Mouse (Mus musculus): ENCODE results near the gene Sh2b1.
A peak's percentile ranks its signal among the peaks of the same experiment; 100 is the strongest.
"Not testable (repeated sequence)": the region's sequence is repeated elsewhere in the genome, so short reads cannot be mapped to it uniquely, and the experiment has no call there.

Gene Sh2b1

DNA sequence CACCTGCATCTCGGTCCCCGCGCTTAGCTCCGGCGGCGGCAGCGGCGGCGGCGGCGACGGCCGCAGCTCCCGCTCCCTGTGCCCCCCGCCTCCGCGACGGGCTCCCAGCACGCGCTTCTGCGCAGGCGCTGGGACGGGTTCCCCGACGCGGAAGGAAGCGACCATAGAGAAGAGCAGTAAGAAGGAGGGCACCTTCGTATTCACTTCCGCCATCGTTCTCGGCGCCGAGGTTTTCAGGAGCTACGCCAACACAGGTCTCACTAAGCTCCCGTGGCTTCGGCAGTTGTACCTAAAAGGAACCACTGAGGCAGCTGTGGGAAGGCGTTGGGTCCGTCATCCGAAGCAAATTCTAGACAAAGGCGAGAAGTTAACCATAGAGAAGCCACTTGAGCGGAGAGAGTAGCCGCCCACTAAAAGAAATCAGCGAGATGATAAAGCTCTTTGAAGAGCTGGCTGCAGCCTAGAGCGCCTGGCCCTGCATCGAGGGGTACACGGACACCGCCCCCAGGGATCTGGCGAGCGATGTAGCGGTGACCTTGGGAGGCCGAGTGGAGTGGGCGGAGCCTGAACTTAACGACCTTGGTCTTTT, at the start of gene Sh2b1:
Gene Sh2b1, minus strand, starts transcription at position 432 of the 589 bp plus-strand sequence.
- DNase-seq (ENCODE audit: low read depth, low spot score) = peak; percentile 97

DNA sequence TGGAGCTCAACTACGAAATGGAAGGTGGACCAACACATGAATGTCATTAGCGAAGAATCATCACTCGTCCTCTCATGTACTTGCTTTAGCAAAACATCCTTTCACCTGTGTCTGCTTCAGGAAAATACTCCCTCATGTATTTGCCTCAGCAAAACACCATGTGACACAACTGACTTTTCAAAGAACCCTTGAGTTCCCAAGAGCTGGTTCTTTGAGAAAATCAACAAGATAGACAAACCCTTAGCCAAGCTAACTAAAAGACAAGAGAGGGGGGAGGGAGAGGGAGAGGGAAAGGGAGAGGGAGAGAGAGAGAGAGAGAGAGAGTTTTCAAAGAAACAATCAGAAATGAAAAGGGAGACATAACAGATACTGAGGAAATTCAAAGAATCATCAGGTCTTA, 48.1 kb upstream of the Sh2b1 start:
- no peak for DNase-seq (ENCODE audit: low read depth, low spot score)

DNA sequence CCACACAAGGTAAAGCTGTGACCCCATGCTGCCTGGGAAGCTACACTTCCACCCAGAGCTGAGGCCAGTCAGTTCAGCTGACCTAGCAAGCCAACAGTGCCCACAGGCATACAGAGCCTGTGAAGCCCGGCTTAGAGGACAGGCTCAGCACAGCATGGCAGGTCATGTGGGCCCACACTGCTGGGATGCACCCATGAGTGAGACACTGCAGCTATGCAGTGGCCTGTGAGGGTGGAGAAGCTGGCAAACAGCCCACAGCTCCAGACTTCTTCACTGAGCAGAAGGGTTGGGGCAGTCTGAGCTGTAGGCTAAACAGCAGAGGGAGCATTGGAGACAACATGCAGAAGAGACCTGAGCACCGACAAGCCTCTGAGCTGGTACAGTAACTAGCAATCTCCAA, 44.3 kb upstream of the Sh2b1 start:
- no peak for DNase-seq (ENCODE audit: low read depth, low spot score)

DNA sequence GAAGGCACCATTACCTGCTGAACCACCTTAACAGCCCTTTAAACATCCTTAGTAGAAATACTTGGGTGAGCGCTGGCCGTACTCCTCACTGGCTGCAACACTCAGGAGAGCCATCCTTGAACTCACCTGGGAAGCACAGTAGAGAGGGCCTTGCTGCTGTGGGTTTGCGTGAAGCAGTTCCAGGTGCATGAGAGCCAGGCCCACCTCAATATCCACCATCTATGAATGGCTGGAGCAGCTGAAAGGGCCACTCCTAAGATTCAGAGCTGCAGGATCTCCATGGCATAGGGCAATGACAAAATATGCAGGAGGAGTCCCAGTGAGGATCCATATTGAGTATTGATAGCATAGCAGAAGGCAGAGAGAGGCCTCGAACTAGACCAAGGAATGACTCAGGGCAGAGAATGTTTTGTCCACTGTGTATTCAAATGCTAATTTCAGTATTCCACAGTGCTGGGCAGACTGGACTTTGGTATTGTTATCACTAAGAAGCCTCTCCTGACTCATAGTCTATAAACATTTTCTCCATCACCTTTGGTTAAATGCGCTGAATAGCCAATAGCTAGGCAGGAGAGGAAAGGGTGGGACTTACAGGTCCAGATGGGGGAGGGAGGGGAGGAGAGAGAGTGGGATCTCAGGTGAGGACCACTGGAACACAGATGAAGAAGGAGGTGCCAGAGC, 43.2 kb upstream of the Sh2b1 start:
- no peak for DNase-seq (ENCODE audit: low read depth, low spot score)

DNA sequence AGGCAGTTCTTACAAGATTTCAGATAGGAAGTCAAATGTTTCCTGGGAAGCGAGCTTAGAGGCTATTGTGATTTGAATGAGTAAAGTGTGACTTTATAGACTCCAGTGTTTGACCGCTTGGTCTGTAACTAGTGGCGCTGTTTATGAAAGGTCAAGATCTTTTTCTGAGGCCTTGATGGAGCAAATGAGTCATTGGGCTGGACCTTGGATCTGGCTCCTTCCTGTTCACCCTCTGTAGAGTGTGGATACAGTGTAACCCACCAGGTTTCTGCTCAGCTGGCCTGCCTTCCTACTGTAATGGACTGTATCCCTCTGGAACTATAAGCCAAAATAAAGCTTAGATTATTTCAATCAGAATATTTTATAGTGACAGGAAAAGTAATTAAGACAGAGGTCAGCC, 36.1 kb upstream of the Sh2b1 start:
- no peak for DNase-seq (ENCODE audit: low read depth, low spot score)

DNA sequence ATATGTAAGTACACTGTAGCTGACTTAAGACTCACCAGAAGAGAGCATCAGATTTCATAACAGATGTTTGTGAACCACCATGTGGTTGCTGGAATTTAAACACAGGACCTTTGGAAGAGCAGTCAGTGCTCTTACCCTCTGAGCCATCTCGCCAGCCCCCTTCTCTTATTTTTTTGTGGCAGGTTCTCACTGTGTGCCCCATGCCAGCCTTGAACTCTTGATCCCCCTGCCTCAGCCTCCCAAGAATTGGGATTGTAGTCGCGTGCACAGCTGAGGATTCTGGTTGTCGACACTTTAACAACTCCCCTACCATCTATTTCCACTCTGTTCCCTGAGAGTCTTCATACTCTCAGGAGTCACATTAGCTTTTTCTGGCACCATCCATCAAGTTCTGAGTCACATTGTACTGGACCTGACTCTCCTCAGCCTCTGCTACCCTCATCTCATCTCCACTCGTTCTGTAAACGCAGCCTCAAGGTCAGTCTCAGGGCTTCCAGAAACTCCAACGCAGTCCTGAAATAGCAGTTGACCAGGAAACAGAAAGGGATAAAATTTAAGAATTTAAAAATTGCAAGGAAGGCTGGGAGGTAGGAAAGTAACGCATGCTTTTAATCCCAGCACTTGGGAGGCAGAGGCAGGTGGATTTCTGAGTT, 32.0 kb upstream of the Sh2b1 start:
- DNase-seq (ENCODE audit: low read depth, low spot score) = no peak

DNA sequence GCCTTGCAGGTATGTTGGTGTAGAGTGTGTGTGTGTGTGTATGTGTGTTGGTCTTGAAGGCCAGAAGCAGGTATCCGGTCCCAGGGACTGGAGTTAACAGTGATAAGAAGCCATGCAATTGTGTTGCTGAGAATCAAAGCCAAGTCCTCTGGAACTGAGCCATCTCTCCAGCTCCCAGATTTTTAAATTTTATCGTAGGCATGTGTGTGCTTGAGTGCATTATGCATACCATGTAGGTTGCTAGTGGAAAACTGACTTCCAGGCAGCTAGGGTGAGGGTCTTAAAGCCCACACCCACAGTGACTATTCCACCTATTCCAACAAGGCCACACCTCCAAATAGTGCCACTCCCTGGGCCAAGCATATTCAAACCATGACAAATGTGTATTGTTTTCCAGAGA, 29.7 kb upstream of the Sh2b1 start:
- no peak for DNase-seq (ENCODE audit: low read depth, low spot score)

DNA sequence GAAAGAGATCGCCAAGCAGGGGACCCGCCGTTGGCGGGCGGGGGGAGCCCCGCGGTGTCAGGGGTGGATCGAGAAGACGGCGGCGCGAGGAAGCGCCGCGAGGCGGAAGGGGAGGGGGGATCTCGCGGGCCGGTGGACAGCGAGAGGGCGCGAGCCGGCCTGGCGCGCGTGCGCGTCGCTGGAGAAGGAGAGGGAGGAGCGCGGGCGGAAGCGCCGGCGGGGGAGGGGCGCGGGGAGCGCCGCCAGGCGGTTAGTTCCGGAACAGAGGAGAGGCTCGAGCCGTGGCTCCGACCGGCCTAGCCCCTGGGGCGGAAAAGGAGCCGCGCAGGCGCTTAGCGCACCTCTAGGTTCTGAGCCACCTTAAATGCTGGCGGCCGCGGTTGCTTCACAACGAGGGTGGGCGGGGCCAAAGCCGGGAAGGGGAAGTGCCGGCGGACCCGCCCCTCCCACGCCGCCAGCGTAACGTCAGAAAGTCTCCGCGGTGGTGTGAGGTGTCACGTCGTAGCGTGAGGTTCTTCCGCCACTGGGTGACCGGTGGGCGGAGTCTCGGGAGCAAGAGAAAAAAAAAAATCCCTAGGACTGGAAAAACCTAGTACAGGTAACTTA, 28.2 kb upstream of the Sh2b1 start, which contains the start of gene Atxn2l:
Gene Atxn2l, minus strand, starts transcription at position 165 of the 606 bp plus-strand sequence.
- peak; percentile 99 for DNase-seq (ENCODE audit: low read depth, low spot score)

DNA sequence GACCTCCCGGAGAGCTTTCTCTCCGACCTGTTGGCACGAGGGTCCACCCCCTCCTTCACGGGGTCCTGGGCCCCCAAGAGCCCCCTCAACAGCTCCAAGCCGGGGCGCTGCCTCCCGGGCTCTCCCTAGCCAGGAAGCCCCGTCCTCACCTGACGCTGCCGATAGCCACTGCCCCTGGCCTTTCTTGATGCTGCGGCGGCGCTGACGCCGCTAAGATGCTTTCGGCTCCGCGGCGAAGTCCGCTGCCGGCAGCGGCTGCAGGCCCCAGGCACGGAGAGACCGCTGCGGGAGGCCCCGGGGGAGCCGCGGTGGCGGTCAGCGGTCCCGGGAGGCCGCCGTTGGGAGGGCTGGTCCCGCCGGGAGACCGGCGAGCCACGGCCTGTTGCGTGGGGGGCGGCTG, 27.5 kb upstream of the Sh2b1 start:
- no peak for DNase-seq (ENCODE audit: low read depth, low spot score)

DNA sequence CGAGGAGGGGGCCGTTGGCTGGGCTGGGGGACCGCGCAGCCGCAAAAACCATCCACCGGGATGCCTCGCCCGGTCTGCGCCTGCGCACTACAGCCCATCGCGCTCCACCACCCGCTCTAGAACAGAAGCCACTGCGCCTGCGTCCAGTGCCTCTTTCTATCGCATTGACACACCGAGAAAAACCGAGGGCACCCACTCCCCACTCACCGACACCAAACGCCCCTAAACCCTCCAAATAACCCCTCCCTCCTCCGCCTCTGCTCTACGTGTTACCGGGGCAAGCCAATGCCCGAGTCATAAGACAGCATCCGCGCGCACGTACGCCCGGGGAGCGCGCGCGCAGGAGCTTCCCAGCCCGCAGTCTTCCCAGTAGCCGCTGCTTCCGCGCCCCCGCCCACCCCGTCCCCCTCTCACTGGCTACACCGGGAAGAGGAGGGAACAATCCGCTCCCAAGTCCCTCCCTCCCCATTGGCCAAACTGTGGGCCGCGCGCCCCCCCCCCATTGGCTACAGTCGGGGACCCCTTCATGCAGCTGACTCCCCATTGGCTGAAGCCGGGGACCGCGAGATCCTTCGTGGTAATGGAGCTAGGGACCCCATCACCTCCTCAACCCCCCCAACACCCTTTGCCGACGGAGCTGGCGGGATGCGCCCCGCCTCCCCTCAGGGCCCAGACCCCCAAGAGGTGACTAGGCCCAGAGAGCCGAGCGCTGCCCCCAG, 27.0 kb upstream of the Sh2b1 start:
- peak; percentile 98 for DNase-seq (ENCODE audit: low read depth, low spot score)

DNA sequence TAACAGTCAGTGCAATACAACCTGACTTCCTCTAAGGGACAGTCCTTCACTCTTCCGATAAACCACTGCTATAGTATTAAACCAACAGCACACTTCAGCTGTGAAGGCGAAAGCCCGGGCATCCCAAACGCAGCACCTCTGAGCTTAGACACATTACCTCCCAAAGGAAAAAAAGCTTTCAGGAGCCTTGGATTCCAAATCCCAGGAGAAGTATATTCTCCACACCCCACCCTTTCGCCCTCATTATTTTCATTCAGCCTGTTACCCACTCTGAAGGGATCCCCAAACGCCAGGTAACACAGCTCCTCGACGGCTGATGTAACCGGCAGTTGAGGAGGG, 26.4 kb upstream of the Sh2b1 start:
- DNase-seq (ENCODE audit: low read depth, low spot score) = no peak

DNA sequence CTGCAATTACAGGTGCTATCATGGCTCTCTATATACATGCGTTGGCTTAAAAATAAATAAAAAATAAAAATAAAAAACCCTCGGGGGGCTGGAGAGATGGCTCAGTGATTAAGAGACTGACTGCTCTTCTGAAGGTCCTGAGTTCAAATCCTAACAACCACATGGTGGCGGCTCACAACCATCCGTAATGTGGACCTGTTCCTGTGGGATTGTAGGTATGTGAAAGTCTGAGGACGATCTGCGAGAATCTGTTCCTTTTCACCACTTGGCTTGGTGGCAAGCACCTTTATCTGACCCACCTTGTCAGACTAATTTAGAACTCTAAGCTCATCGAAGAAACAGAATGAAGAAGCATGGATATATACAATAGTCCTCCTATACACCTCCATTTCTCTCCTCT, 24.2 kb upstream of the Sh2b1 start:
- DNase-seq (ENCODE audit: low read depth, low spot score) = no peak

DNA sequence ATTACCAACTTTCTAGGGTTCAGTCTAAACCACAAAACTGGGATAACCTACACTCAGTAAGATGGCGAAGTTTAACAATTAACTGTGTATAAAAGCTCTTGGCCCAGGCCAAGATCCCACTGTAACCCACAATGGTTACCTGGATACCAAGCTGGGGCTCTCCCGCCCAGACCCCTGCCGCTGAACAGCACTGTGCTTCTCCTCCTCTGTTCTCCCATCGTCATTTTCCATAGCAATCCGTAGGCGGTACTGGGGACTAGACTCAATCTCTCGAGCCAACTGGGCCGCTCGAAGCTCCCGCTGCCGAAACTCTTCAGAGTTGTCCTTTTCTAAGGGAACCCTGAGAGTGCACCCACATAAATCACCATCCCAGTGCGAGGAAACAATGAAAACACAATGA, 22.7 kb upstream of the Sh2b1 start:
- no peak for DNase-seq (ENCODE audit: low read depth, low spot score)

DNA sequence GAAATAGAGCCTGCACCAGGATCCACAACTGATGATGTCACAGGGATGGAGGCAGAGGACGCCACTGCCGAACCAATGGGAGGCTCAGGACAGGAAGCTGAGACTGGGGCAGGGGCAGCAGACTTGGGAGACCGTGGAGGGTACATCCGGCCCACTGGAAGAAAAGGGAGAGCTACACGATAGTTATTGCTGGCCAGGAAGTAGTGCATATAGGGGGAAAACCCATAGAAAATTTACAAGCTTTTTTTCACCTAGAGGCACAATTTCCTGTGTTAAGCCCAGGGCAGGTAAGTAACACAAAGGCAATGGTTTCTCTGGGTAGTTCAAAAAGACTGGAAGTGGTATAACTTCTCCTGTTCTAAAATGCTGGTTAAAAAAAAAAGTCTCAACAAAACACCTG, 21.3 kb upstream of the Sh2b1 start:
- DNase-seq (ENCODE audit: low read depth, low spot score) = no peak

DNA sequence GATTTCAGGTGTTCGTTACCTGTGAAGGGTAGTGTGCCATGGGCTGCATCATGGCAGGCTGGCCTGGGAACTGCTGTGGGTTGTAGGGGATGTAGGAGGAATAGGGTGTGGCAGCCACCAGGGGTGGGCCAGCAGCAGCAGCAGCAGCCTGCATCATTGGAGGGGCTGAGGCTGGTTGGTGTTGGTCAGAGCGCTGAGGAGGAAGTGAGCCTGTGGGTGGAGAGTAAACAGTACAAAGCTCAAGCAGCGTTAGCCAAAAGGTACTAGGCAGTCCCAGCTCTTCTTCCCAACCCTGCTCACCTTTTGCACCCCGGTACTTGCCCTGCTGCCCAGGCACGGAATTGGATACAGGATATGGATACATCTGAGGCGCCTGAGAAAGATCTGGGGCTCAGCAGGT, 18.9 kb upstream of the Sh2b1 start:
- DNase-seq (ENCODE audit: low read depth, low spot score) = no peak

DNA sequence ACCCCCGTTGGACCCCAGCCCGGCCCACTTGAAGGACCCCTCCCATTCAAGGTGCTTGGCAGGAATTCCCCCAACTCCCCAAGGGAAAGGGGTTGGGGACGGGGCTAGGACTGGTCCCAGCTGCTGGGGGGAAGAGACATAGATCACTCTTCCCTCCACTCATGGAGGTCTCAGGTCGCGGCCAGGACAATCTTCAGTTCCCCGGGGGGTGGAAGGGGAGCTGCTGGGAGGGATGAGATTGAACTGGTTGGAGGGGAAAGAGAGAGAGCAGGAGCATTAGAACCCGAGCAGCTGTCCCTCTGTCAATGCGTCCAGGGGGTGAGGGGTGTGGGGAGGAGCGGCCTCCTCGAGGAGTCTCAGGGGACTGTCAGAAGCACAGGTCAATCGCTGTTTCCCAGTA, 16.7 kb upstream of the Sh2b1 start:
- DNase-seq (ENCODE audit: low read depth, low spot score) = no peak

DNA sequence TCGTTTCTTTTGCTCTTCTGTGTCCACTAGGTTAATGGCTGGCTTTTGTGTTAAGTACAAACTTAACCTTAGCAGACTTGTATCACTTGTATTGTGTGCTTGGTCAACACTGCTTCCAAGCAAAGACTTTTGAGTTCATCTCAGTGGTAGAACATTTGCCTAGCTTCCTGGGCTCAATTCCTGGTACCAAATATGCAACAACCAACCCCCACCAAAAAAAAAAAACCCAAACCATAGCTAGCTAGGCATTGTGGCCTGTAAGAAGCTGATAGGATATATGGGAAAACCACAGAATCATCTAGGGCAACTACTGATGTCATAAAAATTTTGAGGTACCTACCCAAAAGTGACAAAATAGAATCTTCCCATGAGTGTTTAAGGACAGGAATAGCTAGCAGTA, 15.8 kb upstream of the Sh2b1 start:
- DNase-seq (ENCODE audit: low read depth, low spot score) = no peak

DNA sequence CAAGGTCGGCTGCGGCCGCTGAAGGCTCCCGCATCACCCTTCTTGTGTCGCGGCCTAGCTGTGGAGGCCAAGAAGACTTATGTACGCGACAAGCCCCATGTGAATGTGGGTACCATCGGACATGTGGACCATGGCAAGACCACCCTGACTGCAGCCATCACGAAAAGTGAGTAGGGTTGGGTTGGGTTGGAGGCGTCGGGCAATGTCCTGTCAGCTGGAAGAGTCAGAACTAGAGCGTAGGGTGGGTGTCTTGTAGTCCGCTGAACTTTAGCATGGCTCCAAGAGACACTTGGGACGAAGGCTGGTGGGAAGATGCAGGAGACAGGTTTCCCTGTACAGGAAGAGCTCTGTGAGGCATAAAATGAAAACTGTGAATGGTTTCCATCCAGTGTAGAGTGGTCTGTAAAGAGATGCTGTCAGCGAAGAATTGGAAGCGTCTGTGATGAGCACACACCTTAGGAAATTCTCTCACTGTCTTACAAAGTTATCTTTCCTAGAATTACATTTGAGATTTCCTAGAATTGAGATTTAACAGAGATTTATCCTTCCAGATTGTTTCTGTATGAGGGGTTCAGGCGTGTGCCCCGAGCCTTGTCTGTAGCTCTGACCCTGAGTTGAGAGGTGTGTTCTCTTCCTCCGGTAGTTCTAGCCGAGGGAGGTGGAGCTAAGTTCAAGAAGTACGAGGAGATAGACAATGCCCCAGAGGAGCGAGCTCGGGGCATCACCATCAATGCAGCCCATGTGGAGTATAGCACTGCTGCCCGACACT, 12.6 kb upstream of the Sh2b1 start:
- not testable (repeated sequence) for DNase-seq (ENCODE audit: low read depth, low spot score)

DNA sequence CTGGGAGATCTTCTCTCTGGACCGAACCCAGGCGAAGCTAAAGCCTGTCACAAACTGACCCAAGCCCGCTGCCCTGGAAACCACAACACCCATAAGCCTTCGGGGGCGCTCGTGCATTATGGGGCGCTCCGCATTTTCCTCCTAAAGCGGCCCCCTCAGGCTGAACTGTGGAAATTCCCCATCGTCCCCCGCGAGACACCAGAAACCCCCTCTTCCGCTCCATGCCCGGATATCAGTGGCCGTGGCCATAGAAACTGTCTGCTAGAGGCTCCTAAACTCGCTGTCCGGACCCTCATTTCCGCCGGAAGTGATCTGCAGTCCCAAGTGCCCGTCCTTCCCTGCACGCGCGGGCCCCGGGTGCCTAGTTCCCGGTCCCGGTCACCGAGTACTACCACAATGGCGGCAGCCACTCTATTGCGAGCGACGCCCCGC, 11.8 kb upstream of the Sh2b1 start, which contains the start of gene Tufm:
Gene Tufm, plus strand, starts transcription at position 310 of the 432 bp plus-strand sequence.
- peak; percentile 98 for DNase-seq (ENCODE audit: low read depth, low spot score)

DNA sequence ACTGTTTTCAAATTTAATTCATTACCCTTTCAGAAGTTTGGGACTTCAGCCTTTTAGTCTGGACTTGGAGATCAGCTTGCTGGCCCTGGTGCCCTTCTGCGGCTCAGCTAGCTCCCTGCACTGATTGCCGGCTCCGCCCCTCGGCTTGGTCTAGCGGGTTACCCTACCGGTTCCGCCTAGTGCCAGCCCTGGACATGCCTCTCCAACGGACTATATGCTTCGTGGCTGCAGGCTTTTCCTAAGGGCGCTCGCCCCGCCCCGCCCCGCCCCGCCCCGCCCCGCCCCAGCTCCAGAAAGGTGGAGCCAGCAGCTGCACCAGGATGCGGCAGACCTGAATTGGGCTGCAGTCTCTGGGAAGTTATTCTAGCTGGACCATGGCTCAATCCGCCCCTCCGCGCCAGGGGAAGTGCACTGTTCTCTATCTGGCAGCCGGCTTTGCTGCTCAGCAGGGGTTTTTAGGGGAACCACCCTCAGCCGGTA, 7.2 kb upstream of the Sh2b1 start:
- peak; percentile 97 for DNase-seq (ENCODE audit: low read depth, low spot score)

DNA sequence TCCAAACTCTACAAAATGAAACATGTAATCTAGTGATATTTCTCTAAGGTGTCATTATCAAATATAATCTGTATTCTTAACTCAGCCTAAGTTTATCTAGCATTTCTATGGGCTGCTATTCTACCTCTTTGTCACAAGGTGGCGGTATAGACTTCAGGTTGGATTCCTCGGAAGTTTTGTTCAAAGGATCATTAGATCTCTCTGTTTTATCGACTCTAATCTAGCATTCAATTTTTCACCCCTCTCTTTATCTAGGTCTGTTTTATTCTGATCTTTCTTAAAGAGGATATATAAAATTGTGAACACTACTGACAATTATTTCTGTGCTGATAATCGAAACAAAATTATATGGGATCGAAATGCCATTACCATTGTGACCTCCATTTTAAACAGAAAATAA, 6.5 kb upstream of the Sh2b1 start:
- no peak for DNase-seq (ENCODE audit: low read depth, low spot score)
